Comparison of ENCODE assay signal across 8 mouse cellular contexts in the genomic region with DNA sequence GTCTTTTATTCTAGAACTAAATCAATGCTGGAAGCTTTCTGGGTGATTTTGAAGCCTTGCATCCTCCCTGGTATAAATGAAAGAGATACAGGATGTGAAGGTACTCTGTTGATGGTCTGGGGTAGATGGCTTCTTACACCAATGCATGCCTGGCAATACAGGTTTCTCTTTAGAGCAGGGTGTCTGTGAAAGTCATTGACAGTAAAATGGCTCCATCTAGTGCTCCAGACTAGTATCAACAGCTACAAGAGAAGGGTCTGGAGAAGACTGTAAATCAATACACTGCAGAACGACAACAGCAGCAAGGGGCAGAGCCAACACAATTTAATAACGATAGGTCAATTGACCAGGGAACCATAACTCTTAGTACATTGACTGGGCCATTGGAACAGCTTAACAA.
DNase-seq lines count a peak whose midpoint lies in the region; ATAC-seq and TF ChIP-seq lines count a peak whose summit lies in the region.

No protein-coding gene starts in this region.

- H3K9me3 ChIP-seq in hindbrain, embryonic 14.5 days (ENCODE audit: control insufficient read depth, low read length): 0 out of 2 replicates have a peak, but pooled peaks cover 2% of the 10 kb centered on the region
- H3K9me3 ChIP-seq in midbrain, embryonic 15.5 days: no peaks in the 10 kb centered on the region

- no peak overlapping the region for H3K4me3 ChIP-seq in left cerebral cortex, adult 2 months
- H3K4me3 ChIP-seq in hindbrain, embryonic 14.5 days (replicated peaks; ENCODE audit: low read length): no peak overlapping the region
- no peak overlapping the region for H3K4me3 ChIP-seq in midbrain, embryonic 15.5 days

- no peaks in the 10 kb centered on the region for H3K36me3 ChIP-seq in hindbrain, embryonic 14.5 days (replicated peaks; ENCODE audit: control insufficient read depth, insufficient read depth)
- H3K36me3 ChIP-seq in midbrain, embryonic 15.5 days (replicated peaks): no peaks in the 10 kb centered on the region

- peak; percentile 18 for DNase-seq in adrenal gland, postnatal 10 days
- DNase-seq in adrenal gland, postnatal 25 days: no peak
- no peak for DNase-seq in left cerebral cortex, adult 2 months (ENCODE audit: extremely low spot score in 1 of 2, low spot score in 2 of 2)
- DNase-seq in left cerebral cortex, postnatal 36 days (ENCODE audit: low spot score in 2 of 2): no peak
- DNase-seq in hindbrain, embryonic 14.5 days (ENCODE audit: low spot score): peak; percentile 84
- no peak for DNase-seq in urinary bladder, adult 18-20 months (ENCODE audit: low spot score in 2 of 2)

- ATAC-seq in activated CD4-positive, CD25-positive, alpha-beta regulatory T cell, adult 4 months: peak; percentile 88
- ATAC-seq in hindbrain, embryonic 14.5 days (ENCODE audit: low FRiP score): peak; percentile 75; the same call in 1 of the 2 replicates
- ATAC-seq in midbrain, embryonic 15.5 days (replicated peaks): peak; percentile 82

- WGBS in hindbrain, embryonic 14.5 days: 39% methylated on average over 2 of the region's 2 CpGs
- WGBS in midbrain, embryonic 15.5 days: 53% methylated on average over 2 of the region's 2 CpGs

- H3K27me3 ChIP-seq in hindbrain, embryonic 14.5 days (ENCODE audit: control insufficient read depth, insufficient read depth, low read length): no peaks in the 10 kb centered on the region
- no peaks in the 10 kb centered on the region for H3K27me3 ChIP-seq in midbrain, embryonic 15.5 days (replicated peaks)

- peak; percentile 71 for TF ChIP-seq CTCF in left cerebral cortex, adult 2 months (IDR thresholded peaks at IDR 0.05)

- intact Hi-C loops in left cerebral cortex, adult 2 months (cut with DNase I): loop anchor here (5.0 kb wide), 1 partner anchor 1646 kb away; no protein-coding TSS in a partner anchor
- intact Hi-C loops in left cerebral cortex, postnatal 36 days (cut with DNase I): loop anchor here (2.0 kb wide), 1 partner anchor 1647 kb away; no protein-coding TSS in a partner anchor

- H3K4me2 ChIP-seq in hindbrain, embryonic 14.5 days (replicated peaks): no peak overlapping the region
- no peak overlapping the region for H3K4me2 ChIP-seq in midbrain, embryonic 15.5 days

- no peaks in the 10 kb centered on the region for H3K4me1 ChIP-seq in hindbrain, embryonic 14.5 days (replicated peaks; ENCODE audit: control insufficient read depth, insufficient read depth, low read length)
- H3K4me1 ChIP-seq in midbrain, embryonic 15.5 days: no peaks in the 10 kb centered on the region

- no peak overlapping the region for H3K27ac ChIP-seq in left cerebral cortex, adult 2 months
- H3K27ac ChIP-seq in hindbrain, embryonic 14.5 days: no peak overlapping the region
- H3K27ac ChIP-seq in midbrain, embryonic 15.5 days: no peak overlapping the region

- H3K9ac ChIP-seq in hindbrain, embryonic 14.5 days: no peak overlapping the region
- H3K9ac ChIP-seq in midbrain, embryonic 15.5 days: no peak overlapping the region

Comparison
In these comparisons a context has a peak if more than half of its experiments do, and no peak if none do; other contexts are left out.
1. DNase-seq: peak in adrenal gland, postnatal 10 days (single experiment) and hindbrain, embryonic 14.5 days (single experiment); none in adrenal gland, postnatal 25 days (single experiment), left cerebral cortex, adult 2 months (0 of 2), left cerebral cortex, postnatal 36 days (0 of 2) and urinary bladder, adult 18-20 months (0 of 2).
2. Peak in every context shown above with its lines, with median percentiles within 50 percentile points of each other: ATAC-seq.